Mouse (Mus musculus) layer of hippocampus, adult 8-10 months (tissue): ENCODE results near the gene Spg20. TPM values are rescaled to one million over a fixed set of nuclear protein-coding genes. Genes with fewer than 3 reads are reported as not detected.

Experiments
- DNase-seq, 2 experiments: peaks; one replicate each; pipeline ENCODE4 v3.0.0; 2022; ENCODE audit warnings: low spot score in 2 of 2
- total RNA-seq, 4 experiments: library from RNA; stranded (reverse); gene quantifications; 2 replicates each; pipeline ENCODE4 v1.2.4; 2022

The Spg20 gene
- total RNA-seq, 4 experiments from 2014 or later = 41.3 to 56.1 (median 50.2) TPM

DNA sequence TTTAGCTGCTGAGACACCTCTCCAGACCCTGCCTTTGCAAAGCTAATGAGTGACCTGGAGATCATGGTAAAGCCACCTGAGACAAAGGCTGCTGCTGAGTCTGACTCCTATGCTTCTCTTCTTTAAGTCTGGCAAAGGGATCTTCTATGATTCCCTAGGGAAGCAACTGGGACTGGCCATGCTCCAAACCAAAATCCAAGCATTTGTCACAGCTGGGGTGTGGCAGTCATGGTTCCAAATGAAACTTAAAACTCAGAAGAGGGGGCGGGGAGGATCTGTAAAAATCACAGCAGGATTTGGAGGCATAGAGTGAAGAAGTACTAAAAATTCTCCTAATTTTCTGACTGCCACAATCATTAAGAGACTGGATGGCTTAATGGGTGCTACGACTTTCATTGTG lies 14.7 kb upstream of the Spg20 start:
- DNase-seq = no peak

DNA sequence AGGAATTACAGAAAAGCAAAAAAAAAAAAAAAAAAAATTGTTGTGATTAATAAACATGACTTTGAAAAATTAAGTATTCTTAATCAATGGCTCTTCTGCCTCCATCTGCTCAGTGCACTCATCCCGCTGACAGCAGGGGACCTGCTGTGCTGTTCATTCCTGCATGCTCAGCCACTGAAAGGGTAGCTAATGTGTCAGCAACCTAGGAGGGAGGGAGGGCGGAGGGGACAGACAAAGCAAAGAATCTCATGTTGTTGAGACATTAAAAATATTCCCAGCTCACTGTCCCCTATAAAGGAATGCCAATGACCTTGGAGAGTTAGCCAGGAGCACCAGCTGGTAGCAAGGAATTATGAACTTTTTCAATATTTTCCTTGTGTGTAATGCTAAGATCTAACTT lies 13.9 kb upstream of the Spg20 start:
- DNase-seq = no peak

DNA sequence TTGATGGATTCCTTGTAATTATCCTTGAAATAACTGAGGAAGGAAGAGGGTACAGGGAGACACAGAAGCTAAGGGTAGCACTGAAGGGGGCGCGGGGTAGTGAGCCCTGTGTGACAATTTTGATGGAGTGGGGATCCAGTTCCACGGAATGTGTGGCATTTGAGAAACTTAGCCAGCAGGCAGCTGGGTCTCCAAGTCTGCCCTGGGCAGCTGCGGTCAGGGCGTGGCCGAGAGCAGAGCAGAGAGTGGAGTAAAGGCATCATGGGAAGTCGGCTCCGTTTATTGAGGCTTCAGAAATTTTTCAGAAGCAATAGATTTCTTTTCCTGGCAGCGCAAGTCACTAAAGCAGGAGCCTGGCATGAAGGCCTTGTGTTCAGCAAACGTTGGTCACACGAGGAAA lies 12.9 kb upstream of the Spg20 start:
- no peak for DNase-seq

DNA sequence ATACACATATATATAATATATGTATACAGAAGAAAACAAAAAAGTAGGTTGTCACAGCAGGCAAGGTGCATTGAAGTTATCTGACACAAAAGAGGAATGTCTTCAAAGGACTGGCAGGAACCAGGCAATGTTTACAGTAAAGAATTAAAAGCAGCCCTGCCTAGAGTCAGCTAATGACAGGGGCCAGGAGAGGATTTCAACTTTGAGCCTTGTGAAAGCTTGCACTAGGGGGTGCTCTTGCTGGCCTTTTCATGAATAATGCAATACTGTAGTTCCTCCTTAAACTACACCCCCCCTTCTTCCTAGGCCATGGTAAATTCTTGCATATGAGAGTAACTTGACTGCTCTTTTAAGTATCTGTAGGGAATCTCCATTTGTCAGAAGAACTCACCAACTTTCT lies 10.8 kb upstream of the Spg20 start:
- no peak for DNase-seq

DNA sequence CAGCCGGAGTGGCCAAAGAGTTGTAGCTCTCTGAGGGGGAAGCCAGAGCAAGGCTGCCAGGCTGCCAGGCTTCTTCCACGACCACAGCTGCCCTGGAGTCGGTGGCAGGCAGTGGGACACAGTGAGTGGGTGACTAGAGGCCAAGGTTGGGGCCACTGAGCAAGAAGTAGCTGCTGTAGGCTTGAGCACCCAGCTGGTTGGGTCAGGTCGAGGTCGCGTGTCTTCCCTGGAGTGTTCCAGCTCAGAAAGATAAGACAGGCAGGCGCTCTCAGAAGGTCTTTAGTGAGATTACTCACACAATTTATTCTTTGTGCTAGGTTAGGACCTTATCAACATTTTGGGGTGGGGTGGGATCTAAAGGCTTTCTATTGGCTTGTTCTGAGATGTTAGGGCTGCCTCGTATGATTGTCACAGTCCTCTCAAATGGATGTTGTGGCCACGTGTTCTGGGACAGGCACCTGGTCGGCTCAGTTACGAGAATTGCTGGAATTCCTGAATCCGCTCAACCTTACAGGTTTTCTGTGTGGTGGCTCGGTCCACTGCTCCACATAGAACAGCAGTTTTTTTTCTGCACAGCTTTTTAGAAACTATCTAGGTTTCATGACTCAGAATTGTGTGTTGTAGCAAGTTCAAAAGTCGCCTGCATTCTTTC lies 6.4 kb upstream of the Spg20 start:
- DNase-seq = no peak

DNA sequence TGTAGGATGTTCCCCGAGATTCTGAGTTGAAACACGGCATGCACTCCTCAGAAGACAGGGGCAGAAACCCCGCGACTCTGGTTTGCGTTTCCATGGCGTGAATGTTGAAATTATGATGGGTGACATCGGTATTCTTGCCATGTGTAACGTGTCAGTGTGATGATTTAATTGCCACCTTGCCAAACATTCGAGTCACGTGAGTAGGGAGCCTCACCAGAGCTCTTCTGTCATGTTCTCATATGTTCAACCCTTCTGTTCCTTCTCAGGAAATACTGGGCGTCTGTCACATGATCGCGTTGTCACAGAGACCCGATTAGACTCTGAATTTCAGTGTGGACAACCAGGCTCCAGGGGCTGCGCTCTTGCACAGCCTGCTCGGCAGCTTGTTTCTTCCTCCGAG lies 5.9 kb upstream of the Spg20 start:
- DNase-seq = no peak

DNA sequence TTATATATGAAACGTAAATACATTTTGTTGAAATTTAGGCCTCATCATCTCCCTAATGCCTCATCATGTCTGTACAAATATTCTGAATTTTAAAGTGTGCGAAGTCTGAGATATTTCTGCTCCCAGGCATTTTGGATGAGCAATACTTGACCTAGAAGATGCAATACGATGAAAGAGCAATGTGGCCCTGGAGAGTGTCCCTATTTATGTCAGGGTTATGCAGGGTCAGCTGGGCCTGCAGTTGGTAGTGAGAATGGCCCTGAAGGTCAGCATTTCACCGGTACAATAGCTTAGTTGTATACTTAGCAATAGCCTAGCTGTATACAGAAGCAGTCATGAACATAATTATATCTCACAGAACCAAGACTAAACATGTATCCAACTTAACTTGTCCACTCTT lies 2.8 kb upstream of the Spg20 start:
- DNase-seq = no peak

DNA sequence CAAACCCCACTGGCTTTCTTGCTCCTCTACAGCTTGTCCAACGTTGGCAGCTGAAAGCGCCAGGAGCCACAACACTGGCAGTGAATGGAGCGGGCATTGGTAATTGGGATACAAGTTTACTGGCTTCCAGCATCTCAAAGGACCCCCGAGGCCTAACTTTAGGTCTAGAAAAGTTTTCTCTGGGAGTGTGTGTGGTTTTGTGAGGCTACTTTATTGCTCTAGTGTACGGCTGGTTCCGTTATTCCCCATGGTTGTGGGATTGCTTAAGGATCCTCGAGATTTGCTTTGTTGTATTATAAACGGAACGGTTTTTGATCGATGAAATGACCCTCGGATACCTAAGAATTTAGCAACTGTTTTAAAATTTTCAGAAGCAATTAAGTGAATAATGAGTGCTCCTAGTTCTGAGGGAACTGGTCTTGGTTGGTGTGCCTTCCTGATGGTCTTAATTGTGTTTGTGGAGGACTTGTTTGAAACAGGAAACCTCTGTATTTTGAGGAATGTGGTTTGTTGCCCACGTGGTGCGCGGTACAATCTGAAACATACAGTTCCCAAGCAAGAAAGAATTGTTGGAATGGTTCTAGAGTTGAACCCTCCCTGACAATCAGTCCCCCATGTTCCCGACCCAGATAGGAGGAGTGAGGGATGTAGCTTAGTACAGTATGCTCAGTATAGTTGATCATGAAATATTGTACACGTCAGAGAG lies 955 bp downstream of the Spg20 start:
- DNase-seq = no peak

DNA sequence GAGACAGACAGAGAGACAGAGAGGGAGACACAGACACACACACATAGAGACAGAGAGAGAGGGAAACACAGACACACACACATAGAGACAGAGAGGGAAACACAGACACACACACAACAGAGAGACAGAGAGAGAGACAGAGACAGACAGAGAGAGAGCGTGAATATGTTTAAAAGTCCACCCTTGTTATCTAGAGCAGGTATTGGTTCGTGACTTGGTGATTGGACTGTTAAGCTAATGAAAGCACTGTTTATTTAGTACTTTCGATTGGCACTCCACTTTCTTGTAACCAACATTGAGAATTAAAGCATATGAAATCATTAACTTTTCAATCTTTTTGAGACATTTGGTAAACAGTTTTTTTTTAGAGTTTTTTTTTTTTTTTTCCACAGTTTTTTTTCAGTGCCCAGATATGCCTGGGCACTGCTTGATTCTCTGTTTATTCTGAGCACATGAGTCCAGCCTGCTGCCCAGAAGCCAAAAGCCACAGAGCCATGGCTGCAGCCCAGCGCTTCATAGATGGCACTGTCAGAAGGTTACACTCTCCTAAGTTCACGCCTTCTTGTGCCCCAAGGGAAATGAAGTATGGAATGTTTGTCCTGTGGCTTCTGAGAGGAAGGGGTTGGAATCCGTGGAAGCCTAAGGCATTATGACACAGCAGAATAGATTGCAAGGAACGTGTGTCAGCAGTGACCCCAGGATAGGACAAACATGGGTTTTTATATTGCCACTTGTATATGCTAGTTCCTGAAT lies 2.6 kb downstream of the Spg20 start:
- DNase-seq = no peak

DNA sequence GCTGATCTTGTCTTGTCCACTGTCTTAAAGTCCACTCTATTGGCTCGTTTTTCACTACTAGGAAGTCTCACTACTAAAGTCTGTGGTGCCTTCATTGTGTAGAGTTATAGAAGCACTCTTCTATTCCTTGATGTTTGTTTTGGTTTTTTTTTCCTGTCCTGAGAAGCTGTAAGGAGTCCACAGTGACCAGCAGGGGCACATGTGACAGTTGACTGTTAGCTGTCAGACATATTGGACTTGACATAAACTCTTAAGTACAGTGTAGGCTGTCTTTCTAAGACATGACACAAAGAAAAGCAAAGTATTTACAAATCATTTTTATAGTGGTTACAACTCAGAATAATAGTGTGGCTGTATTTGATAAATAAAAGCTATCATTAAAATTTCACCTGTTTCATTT lies 3.2 kb downstream of the Spg20 start:
- DNase-seq = no peak

DNA sequence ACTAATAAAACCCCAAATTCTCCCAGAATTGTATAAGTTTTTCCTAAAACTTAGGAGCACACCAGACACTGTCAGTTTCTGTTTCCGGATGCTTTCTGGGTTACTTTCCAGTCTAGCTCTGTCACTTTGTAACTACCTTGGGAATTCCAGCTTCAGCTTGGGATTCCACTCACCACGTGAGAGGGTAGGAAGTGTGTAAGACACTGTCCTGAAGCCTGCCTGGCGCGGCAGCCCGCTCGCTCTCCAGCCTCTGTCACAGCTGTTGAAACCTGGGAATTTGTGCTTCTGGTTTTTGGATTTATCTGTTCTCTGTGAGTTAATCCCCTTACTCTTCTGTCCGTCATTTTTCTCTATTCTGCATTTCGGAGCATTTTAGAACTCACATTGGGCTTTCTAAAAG lies 4.1 kb downstream of the Spg20 start:
- no peak for DNase-seq

DNA sequence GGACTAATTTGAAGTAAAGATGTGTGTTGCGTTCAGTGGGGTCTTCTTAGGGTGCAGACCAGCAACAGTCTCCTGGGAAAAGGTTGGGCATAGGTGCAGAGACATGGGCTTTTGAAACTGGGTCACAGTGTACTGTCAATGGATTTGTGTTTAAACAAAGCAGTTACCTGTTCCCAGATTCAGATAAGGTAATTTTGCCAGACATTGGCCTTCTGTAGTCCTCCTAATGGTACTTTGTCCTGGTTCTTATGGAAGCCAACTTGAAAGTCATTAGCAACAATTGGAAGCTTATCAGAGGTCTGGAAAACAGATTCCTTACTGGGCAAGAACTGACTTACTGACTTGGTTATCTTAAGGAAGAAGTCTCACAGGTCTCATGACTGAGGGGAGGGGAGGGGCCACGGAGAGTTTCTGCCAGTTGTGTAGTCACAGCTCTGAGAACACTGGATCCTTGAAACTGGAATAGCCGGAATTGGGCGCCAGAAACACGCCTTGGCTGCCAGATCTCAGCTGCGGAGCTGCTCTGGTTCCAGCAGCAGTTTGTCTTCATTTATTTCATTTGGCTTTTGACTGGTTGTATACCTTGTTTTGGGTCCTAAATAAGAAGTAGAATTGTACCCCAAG lies 7.5 kb downstream of the Spg20 start:
- no peak for DNase-seq

DNA sequence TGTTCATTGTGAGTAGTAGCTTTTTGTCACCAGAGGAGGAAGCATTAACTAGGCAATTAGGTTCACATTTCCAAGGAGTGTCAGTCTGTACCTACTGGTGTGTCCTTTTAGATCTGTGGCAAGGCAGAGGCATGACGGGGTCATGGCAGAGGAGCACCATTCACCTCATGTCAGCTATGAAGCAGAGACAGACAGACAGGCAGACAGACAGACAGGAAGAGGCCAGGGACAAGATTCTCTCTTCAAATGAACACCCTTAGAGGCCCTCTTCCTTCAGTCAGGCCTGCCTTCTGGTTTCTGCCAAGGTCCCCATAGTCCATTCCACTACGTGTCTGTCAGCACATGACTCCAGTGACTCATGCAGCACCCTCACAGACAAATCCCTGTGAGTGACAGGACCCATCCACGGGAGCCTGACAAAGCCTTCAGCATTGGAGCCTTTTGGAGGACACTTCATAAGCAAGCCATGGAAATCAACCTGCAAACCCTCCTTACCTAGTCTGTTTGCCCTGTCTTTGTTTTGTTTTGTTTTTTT lies 10.5 kb downstream of the Spg20 start:
- DNase-seq = no peak

DNA sequence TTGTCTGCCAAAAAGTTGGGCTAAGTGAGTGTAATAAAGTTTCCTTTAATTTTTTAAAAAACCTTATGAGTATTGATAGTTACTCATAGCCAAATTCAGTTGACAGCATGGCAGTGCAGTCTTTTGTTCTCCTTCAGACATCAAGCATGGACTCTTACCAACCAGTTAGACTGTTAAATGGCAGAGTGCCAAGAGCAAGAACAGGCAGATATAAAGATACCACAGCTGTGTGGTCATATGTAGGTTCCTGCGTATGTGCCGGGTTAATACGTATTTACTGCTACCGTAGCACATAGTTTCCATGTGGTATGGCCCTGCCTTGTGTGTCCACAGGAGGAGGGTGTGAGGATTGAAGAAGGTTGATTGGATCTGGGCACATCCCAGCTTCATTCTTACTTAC lies 11.2 kb downstream of the Spg20 start:
- DNase-seq = no peak

DNA sequence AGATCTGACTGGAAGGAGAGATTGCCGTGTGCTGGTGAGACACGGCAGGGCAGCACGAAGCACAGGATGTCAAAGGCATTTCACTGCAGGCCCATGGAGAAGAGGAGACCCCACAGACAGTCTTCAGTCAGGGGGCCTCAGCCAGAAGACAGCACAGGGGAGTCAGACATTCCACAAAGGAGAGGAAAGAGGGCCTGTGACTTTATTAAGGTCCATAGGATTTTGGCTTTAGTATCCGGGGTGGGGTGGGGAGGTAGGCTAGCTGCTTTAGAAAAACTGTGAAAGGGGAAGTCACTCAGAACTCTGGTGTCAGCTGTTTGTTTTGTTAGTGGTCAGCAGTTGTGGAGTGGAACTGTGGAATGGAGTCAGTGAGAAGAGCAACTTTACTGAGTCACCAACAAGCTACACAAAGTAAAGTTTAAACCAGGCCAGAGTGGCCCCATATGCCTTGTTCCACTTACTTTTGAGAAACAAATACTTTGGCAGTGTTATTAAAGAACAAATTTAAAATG lies 17.3 kb downstream of the Spg20 start:
- DNase-seq = no peak

DNA sequence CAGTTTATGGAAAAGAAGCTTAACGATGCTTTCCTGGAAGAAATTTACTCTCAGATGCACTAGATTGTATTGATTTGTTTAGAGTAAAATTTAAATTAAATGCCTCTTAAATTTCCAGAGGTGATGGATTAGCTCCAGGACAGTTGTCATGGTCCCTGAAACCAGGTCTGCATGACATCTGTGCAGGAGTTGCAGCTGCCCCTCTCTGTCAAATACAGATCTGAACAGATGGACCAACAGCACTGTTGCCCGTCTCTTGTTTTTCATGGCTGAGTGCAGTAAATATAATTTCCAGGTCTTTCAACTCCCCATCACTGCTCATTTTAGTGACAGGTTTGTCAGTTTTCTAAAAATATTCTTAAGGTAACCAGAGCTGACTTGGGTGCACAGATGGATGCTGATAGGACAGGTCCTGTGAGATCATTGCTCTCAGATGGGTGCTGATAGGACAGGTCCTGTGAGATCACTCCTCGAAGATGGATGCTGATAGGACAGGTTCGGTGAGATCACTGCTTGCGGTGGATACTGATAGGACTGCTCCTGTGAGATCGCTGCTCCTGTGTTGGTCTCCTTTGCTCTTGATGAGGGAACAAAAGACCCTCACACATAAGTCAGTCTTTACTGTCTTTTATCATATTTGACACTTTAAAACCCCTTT lies 19.8 kb downstream of the Spg20 start:
- no peak for DNase-seq

DNA sequence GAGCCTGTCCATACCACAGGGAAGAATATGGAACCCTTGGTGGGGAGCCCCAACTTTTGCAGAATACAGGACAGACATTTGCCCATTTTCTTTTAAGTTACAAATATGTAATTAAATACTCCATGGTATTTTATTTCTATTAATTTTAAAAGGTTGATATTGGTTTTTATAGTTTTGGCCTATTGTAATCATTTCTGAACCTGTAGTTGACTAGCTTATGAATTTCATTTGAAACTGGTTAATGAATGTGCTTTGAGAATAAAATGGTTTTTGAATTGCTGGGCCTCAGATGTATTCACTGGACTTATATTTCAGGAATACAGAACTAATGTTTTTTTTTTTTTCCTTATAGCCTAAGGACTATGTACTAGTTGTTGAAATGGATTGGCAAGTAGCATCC lies 25.1 kb downstream of the Spg20 start, which contains the start of gene Ccdc169:
TSS of gene Ccdc169 (plus strand) at position 301 of the 400 bp plus-strand sequence.
- DNase-seq = no peak

DNA sequence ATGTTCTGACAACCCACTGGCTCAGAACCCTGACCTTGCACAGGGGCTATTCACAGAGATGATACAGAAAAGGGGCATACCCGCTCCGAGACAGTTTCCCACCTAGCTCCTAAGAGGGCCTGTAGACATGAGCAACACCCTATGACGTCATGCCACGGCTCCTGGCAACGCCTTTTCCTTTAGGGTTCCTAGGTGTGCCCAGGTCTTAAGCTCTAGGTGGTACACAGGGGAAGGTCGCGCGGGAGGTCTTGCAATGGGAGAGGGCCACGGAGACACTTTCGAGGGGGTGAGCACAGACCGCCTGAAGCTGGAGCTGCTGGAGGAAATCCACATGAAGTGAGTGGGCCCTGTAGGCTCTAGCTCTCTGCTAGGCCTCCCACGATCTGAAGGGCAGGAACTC lies 27.9 kb downstream of the Spg20 start:
- no peak for DNase-seq

DNA sequence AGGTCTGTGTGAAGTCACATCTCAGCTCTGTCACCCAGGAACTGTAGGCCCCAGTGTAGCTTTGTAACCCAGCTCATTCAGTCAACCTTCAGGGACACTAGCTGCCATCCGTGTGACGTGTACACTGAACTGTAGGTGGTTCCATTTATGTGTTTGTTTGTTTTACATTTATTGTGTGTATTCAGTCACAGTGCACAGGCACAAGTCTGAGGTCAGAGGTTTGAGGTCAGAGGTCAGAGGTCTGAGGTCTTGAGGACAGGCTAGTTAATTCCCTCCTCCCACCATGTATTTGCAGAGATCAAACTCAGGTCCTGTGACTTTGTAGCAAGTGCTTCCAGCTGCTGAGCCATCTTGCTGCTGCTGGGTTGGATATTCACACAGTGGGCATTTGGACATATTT lies 29.5 kb downstream of the Spg20 start:
- DNase-seq = no peak

DNA sequence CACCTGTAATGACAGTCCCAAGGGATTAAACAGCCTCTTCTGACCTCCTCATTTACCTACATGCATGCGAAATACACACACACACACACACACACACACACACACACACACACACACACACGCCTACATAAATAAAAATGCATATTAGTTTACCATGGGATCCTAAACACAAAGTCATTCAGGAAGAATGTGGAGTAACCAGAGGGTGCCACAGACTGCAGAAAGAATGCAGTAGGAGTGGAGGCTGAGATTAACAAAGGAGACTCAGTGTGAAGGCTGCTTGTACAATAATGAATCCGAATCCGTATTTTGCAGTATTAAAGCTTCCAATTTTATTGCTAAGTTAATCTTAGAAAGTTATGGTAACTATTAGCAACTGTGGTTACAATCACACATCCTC lies 33.0 kb downstream of the Spg20 start:
- DNase-seq = no peak

DNA sequence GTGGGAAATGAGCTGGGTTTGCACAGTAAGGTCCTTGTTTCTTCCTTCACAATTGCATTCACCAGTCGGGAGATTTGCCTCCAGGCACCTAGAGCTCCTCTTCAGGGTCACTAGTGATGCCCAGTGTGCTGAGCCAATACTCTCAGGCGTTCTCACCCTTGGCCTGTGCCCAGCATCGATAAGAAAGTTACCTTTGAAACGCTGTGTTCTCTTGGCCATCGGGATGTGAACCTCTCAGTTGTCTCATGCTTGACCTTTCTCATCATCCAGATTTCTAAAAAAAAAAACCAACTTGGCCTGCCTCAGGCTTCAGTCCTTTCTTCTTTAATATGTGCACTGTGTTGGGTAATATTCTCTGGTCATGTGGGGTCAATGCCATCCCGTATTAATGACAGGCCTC lies 34.5 kb downstream of the Spg20 start:
- DNase-seq = no peak
